ENCODE assay signal across 23 mouse cellular contexts in genomic region chr4:81788636-81789035, GRCm38 (mm10).
"Had no signal": no experiment of that assay in that cellular context is flagged by ENCODE, and none has a peak within 500 bp of the region (broad histone marks: within the 10 kb centered on the region; RNA-seq: fewer than 3 reads in every experiment).

No protein-coding gene starts in this region.

- H3K4me3 ChIP-seq: heart, adult 2 months; heart, embryonic 12.5 days; hindbrain, embryonic 10.5 days; hindbrain, embryonic 12.5 days; intestine, embryonic 15.5 days; layer of hippocampus, adult 2 months; left cerebral cortex, adult 2 months; limb, embryonic 10.5 days; limb, embryonic 12.5 days; liver, embryonic 13.5 days; liver, embryonic 15.5 days had no signal

- H3K27ac ChIP-seq: heart, adult 2 months; hindbrain, embryonic 10.5 days; hindbrain, embryonic 12.5 days; hindbrain, embryonic 14.5 days; intestine, embryonic 15.5 days; layer of hippocampus, adult 2 months; left cerebral cortex, adult 2 months; limb, embryonic 10.5 days; limb, embryonic 12.5 days; liver, embryonic 13.5 days; liver, embryonic 15.5 days had no signal

- H3K4me2 ChIP-seq: heart, embryonic 12.5 days; hindbrain, embryonic 12.5 days; hindbrain, embryonic 14.5 days; intestine, embryonic 15.5 days; limb, embryonic 12.5 days; liver, embryonic 13.5 days; liver, embryonic 15.5 days had no signal

- ATAC-seq: hindbrain, embryonic 16.5 days; inflammation-experienced regulatory T-cells, adult 6 months; intestine, embryonic 15.5 days; intestine, postnatal 0 days had no signal

- H3K4me1 ChIP-seq: hindbrain, embryonic 10.5 days; hindbrain, embryonic 12.5 days; intestine, embryonic 15.5 days; liver, embryonic 13.5 days; liver, embryonic 15.5 days had no signal

- H3K36me3 ChIP-seq: heart, embryonic 12.5 days; hindbrain, embryonic 10.5 days; hindbrain, embryonic 12.5 days; intestine, embryonic 15.5 days; limb, embryonic 10.5 days; limb, embryonic 12.5 days; liver, embryonic 13.5 days; liver, embryonic 15.5 days had no signal

- H3K9me3 ChIP-seq: heart, embryonic 12.5 days; hindbrain, embryonic 10.5 days; hindbrain, embryonic 12.5 days; intestine, embryonic 15.5 days; limb, embryonic 10.5 days; limb, embryonic 12.5 days; liver, embryonic 13.5 days; liver, embryonic 15.5 days had no signal

- H3K9ac ChIP-seq: heart, embryonic 12.5 days; hindbrain, embryonic 12.5 days; hindbrain, embryonic 14.5 days; intestine, embryonic 15.5 days; limb, embryonic 12.5 days; liver, embryonic 13.5 days; liver, embryonic 15.5 days had no signal

- DNase-seq: gastrocnemius, postnatal 14 days; heart, adult 2 months; heart, postnatal 10 days; heart, postnatal 4 days; kidney, adult 18-20 months; kidney, adult 8-10 months; kidney, postnatal 25 days; kidney, postnatal 4 days; liver; liver, embryonic 13.5 days had no signal

- H3K27me3 ChIP-seq: heart, embryonic 12.5 days; hindbrain, embryonic 12.5 days; intestine, embryonic 15.5 days; limb, embryonic 12.5 days; liver, embryonic 13.5 days; liver, embryonic 15.5 days had no signal
